Mouse (Mus musculus): ENCODE results near the gene Tgif1.

- TF ChIP-seq POLR2A (IDR thresholded peaks at IDR 0.05; ENCODE audit: low read depth, low read length) (no peak), CTCF (IDR thresholded peaks at IDR 0.05; ENCODE audit: extremely low read depth, insufficient read length, insufficient replicate concordance, low read depth, low read length) (no peak)
These were observed 17.2 kb upstream of the Tgif1 start for GRCm38 (mm10) chr17:70870581-70870980.

Measured in small intestine, adult 2 months (tissue).